Mouse (Mus musculus) liver, postnatal 0 days (tissue): Measurements from ENCODE around the gene Chrm4. TPM values are rescaled to one million over a fixed set of nuclear protein-coding genes. Genes with fewer than 3 reads are reported as not detected.

Experiments
- ATAC-seq: fragments of 200-750 bp; cut with Nextera tagmentation; 2 replicates; pipeline ENCODE4 v1.8.0; 2017; ENCODE audit warnings: mild to moderate bottlenecking, moderate library complexity
- DNase-seq: peaks from one replicate; pipeline ENCODE4 v3.0.0-alpha.2; 2016
- H3K27ac ChIP-seq: fragments of 300-500 bp; sonication (generic); 2 replicates; pipeline ENCODE4 v1.5.1; 2014; ENCODE audit warnings: antibody characterized with exemption, moderate library complexity, mild to moderate bottlenecking, low read depth
- H3K27me3 ChIP-seq: fragments of 300-500 bp; sonication (generic); 2 replicates; pipeline ENCODE4 v1.6.1; 2014; ENCODE audit warnings: low read length, control low read depth, mixed read lengths; ENCODE audit not compliant: insufficient read depth
- H3K36me3 ChIP-seq: fragments of 300-500 bp; sonication (generic); replicated peaks from 2 replicates; pipeline ENCODE4 v1.6.1; 2014; ENCODE audit warnings: mild to moderate bottlenecking, control low read depth, low read length, moderate library complexity, mixed read lengths; ENCODE audit not compliant: insufficient read depth
- H3K4me1 ChIP-seq: fragments of 300-500 bp; sonication (generic); 2 replicates; pipeline ENCODE4 v1.6.1; 2014; ENCODE audit warnings: antibody characterized with exemption, mild to moderate bottlenecking, control low read depth; ENCODE audit not compliant: insufficient read depth
- H3K4me2 ChIP-seq: fragments of 300-500 bp; sonication (generic); 2 replicates; pipeline ENCODE4 v1.6.1; 2014; ENCODE audit warnings: low read depth, mild to moderate bottlenecking, low read length, moderate library complexity, mixed read lengths
- H3K4me3 ChIP-seq: fragments of 300-500 bp; sonication (generic); 2 replicates; pipeline ENCODE4 v1.5.1; 2014; ENCODE audit warnings: low read depth, low read length
- H3K9ac ChIP-seq: fragments of 300-500 bp; sonication (generic); replicated peaks from 2 replicates; pipeline ENCODE4 v1.6.1; 2014; ENCODE audit warnings: mild to moderate bottlenecking, moderate library complexity
- H3K9me3 ChIP-seq: fragments of 300-500 bp; sonication (generic); 2 replicates; pipeline ENCODE4 v1.6.1; 2016; ENCODE audit warnings: mild to moderate bottlenecking, control low read depth, low read length, mixed read lengths
- CTCF ChIP-seq: sonication (generic); IDR thresholded peaks from 2 replicates; pipeline ENCODE4 v1.5.1; 2016; ENCODE audit warnings: antibody characterized with exemption, low read depth
- EP300 ChIP-seq: IDR thresholded peaks from 2 replicates; pipeline ENCODE4 v1.6.1; 2016; ENCODE audit warnings: antibody characterized with exemption, low read depth, mild to moderate bottlenecking
- WGBS: fragments of 180-500 bp; shearing (Covaris S2); extraction: QIAGEN DNeasy Blood & Tissue Kit; methylation state at CpG from one replicate; pipeline ENCODE4 v1.1.7; 2014; ENCODE audit not compliant: insufficient replicate concordance; 5-methylcytosine and 5-hydroxymethylcytosine counted together
- polyA plus RNA-seq: library from polyadenylated mRNA; unstranded; fragments of >200 nt; fragmentation: Nextera tagmentation; extraction: Ambion mirVana; gene quantifications from 2 replicates; pipeline ENCODE4 v1.2.1, GENCODE M21; 2015

The Chrm4 gene
- polyA plus RNA-seq, 1 experiment from 2014 or later: not detected

DNA sequence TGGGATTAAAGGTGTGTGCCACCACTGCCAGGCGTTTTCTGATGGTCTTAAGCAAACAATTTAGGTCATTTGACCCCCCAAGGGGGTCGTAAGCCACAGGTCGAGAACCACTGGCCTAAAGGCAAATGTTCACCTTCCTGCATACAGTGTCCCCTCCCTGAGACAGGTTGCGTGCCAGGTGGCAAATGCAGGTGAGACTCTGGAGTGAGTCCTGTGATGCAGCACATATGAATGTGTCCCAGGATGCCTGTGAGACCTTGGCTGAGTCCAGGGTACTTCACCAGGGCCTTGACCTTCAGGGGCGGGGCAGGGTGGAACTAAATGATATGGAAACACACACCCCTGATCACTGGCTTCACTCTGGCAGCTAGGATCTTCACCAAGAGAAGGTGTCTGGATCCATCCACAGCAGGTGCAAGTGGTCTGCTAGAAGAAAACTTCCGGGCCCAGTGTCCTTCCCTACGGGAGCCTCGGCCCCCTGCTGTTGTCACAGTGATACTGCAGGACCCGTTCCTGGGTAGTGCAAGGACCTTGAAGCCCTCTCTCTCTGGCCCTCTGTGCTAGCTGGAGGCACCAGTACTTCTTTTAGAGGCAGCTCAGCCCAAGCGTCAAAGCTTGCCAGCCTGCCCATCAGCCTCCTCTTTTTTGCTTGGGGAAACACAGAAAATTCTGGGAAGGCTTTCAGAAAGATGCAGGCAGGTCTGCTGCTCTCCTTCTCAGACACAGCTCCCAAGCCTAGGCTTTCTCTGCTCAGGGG lies 31.8 kb downstream of the Chrm4 start:
- no peaks in the 10 kb centered on the region; the same call in none of the 2 replicates for H3K36me3 ChIP-seq
- H3K27ac ChIP-seq: no peak overlapping the region
- H3K9me3 ChIP-seq: no peaks in the 10 kb centered on the region
- no peak overlapping the region for H3K4me3 ChIP-seq
- no peaks in the 10 kb centered on the region for H3K27me3 ChIP-seq
- 43% methylated on average over 10 of the region's 10 CpGs for WGBS
- H3K4me2 ChIP-seq: no peak overlapping the region
- ATAC-seq (no peak), DNase-seq (peak; percentile 71)
- TF ChIP-seq CTCF (peak; percentile 84), EP300 (no peak)
- H3K4me1 ChIP-seq: peaks cover 79% of the 10 kb centered on the region
- peak overlapping the region; percentile 38 for H3K9ac ChIP-seq

DNA sequence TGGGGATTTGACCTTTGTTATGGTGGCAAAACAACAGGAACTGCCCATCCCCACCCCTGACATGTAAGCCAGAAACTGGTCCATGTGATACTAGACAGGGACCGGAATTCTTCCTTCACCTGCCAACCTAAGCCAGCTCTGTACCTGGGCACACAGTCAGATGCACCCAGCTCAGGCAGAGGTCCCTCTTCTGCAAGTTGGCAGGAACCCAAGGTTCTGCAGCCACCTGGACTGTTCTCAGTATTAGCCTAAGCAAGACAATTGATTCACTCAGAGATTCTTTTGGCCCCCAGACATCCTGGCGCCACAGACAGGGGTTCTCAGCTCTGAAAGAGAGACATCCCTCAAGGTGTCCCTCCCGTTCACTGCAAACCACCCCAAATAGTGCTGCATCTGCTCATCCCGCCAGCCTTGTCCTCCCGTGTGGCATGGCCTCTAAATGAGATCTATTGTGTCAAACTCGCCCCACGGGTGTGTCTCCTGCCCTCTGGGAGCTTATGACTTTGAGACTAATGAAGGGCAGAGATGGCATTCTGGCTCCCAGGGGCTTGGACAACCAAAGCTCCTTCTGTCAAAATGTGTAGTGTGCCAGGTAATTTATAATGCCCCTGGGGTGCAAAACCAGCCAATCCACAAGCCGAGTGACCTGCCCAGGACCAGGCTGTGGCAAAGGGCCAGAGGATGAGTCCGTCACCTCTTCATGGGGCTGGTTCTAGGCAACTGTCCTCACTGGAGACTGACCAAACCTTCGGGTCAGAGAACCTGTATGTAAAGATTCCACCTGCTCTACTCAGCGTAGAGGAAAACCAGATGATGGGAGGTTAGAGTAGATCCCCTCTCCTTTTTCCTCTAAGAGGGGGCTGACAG lies 32.7 kb downstream of the Chrm4 start:
- Histone ChIP-seq H3K27me3 (no peaks in the 10 kb centered on the region), H3K36me3 (no peaks in the 10 kb centered on the region; the same call in none of the 2 replicates), H3K4me1 (peaks cover 73% of the 10 kb centered on the region), H3K4me3 (no peak overlapping the region), H3K4me2 (no peak overlapping the region), H3K9ac (peak overlapping the region; percentile 38; the same call in 1 of the 2 replicates), H3K9me3 (no peaks in the 10 kb centered on the region), H3K27ac (no peak overlapping the region)
- TF ChIP-seq CTCF (no peak), EP300 (no peak)
- 73% methylated on average over 11 of the region's 11 CpGs for WGBS
- DNase-seq (no peak), ATAC-seq (no peak)

DNA sequence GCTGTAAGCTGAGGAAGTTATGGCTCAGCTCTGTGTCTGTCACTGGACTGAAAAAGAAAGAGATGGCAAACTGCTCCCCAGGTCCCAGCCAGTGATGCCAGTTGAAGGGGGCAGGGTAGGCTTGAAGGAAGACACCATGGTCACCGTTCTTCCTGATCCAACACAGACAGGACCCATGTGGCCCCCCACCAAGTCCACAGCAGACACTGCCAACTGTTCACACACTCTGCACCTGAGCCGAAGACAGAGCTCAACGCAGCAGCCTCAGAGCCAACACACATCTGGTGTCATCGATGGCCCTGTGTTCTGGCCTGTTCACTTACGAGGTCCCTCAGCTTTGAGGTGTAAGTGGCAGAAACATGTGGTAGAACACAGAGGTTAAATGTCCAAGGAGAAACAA lies 33.4 kb downstream of the Chrm4 start:
- H3K9ac ChIP-seq: no peak overlapping the region
- no peak for TF ChIP-seq EP300
- H3K27me3 ChIP-seq: no peaks in the 10 kb centered on the region; the same call in 1 of the 2 replicates
- no peaks in the 10 kb centered on the region; the same call in none of the 2 replicates for H3K36me3 ChIP-seq
- peaks cover 66% of the 10 kb centered on the region for H3K4me1 ChIP-seq
- no peak overlapping the region for H3K4me2 ChIP-seq
- H3K4me3 ChIP-seq: no peak overlapping the region
- WGBS: 91% methylated on average over 5 of the region's 5 CpGs
- DNase-seq (no peak), ATAC-seq (no peak)
- no peaks in the 10 kb centered on the region for H3K9me3 ChIP-seq
- no peak overlapping the region for H3K27ac ChIP-seq

DNA sequence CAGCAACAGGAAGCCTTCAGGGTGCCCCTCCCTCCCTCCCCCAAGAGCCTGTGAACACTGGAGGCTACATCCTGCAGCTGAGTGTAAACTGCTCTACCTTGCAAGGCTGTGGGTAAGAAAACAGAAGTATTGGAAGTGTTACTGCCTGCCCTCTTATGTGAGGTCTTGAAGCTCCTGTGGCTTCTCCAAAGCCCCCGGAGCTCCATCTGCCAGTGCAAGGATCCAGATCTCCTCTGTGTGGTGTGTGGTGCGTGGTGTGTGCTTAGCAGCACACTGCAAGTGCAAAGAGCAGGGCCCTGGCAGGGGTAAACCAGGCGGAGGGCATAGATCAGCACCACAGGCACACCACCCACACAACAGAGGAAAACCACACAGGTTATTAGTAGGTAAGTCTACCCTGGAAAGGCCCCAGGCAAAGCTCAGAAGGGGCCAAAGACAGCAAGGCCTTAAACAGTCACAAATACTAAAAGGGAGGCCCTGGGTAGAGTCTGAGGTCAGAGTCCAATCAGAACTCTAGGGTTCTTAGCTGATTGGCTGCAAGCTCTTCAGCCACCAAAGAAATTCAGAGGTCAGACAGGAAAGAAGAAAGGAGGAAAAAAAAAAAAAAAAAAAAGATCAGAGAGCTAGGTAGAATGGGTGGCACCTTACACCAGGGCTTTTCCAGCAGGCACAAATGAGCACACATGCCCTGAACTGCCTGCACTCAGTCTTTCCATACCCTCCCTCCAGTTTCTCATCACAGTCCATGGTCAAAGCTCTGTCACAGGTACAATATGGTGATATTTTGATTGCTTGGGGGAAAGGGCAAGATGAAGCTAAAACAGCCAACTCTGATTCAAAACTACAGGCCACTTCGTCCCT lies 35.1 kb downstream of the Chrm4 start:
- ATAC-seq: no peak
- no peak for DNase-seq
- H3K4me3 ChIP-seq: peak overlapping the region; percentile 72
- H3K9ac ChIP-seq: peak overlapping the region; percentile 83
- no peaks in the 10 kb centered on the region; the same call in 1 of the 2 replicates for H3K27me3 ChIP-seq
- H3K27ac ChIP-seq: peak overlapping the region; percentile 91
- 21% methylated on average over 4 of the region's 4 CpGs for WGBS
- H3K36me3 ChIP-seq: no peaks in the 10 kb centered on the region; the same call in 1 of the 2 replicates
- H3K4me2 ChIP-seq: peak overlapping the region; percentile 94
- H3K4me1 ChIP-seq: peaks cover 56% of the 10 kb centered on the region
- no peak for TF ChIP-seq EP300
- no peak for TF ChIP-seq CTCF
- no peaks in the 10 kb centered on the region for H3K9me3 ChIP-seq

DNA sequence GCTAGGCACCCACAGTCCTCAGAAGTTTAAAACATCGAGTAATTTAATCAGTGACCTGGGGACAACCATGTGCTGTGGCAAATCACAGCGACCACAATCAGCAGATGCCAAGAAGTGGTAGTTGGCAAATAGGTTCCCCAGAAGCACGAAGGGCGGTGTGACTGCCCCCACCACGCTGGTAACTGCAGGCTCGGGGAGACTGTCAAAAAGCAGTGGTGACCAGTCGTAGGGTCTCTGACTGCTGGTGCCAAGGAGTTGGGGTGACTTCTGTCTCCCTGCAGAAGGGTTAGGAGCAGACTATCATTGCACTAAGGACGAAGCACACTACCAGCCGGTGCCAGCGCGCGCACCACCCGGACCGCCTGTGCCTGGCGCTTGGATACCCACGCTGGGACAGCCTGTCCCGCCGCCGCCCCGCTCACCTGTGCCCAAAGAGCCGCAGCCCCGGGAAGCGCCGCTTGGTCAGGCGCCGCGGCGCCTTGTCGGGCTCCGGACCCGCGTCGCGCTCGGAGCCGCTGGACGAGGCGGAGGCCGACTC lies 35.9 kb downstream of the Chrm4 start:
- no peaks in the 10 kb centered on the region; the same call in 1 of the 2 replicates for H3K36me3 ChIP-seq
- WGBS: under 1% methylated on average over 28 of the region's 39 CpGs
- H3K4me1 ChIP-seq: peaks cover 48% of the 10 kb centered on the region
- H3K27ac ChIP-seq: peak overlapping the region; percentile 91
- H3K4me2 ChIP-seq: peak overlapping the region; percentile 94
- TF ChIP-seq CTCF: no peak
- no peak for TF ChIP-seq EP300
- H3K9me3 ChIP-seq: no peaks in the 10 kb centered on the region
- DNase-seq: peak; percentile 54
- H3K9ac ChIP-seq: peak overlapping the region; percentile 83
- ATAC-seq: peak; percentile 25
- peak overlapping the region; percentile 72 for H3K4me3 ChIP-seq
- H3K27me3 ChIP-seq: no peaks in the 10 kb centered on the region; the same call in 1 of the 2 replicates
